ENCODE assay signal across 17 mouse cellular contexts in the genomic region with DNA sequence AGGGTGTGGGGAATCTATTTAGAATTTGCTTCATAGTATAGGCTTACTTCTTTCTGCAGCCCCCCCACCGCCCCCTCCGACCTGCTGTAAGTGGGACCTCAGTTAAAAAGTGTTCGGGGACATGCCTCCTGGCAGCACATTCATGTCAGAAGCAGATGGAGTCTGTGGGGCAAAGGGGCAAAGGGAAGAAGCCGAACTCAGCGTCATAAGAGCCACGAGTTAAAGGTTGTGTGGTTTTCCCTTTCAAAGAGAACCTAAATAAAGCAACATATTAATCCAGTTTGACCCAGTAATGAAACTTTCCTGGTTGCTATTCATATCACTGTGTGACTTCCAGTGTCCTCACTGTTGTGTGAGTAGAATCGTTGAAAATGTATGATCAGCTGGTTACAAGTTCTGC. TPM values are rescaled to one million over a fixed set of nuclear protein-coding genes. Genes with fewer than 3 reads are reported as not detected.
"Had no signal": no experiment of that assay in that cellular context is flagged by ENCODE, and none has a peak within 500 bp of the region (broad histone marks: within the 10 kb centered on the region; RNA-seq: fewer than 3 reads in every experiment).

No protein-coding gene starts in this region.

- H3K4me1 ChIP-seq: lung, embryonic 15.5 days; megakaryocyte, embryonic 14.5 days; midbrain, embryonic 13.5 days; midbrain, embryonic 15.5 days; neural tube, embryonic 12.5 days had no signal

- ATAC-seq: lung, postnatal 0 days; midbrain, embryonic 13.5 days; midbrain, embryonic 15.5 days had no signal

- H3K27ac ChIP-seq: lung, embryonic 15.5 days; macrophage; midbrain, embryonic 13.5 days; midbrain, embryonic 15.5 days; neural tube, embryonic 12.5 days had no signal

- H3K4me3 ChIP-seq: lung, embryonic 15.5 days; megakaryocyte, embryonic 14.5 days; midbrain, embryonic 13.5 days; midbrain, embryonic 15.5 days; neural tube, embryonic 12.5 days had no signal

- H3K4me2 ChIP-seq: lung, embryonic 15.5 days; midbrain, embryonic 11.5 days; midbrain, embryonic 13.5 days; midbrain, embryonic 15.5 days; neural tube, embryonic 12.5 days had no signal

- H3K36me3 ChIP-seq: lung, embryonic 15.5 days; midbrain, embryonic 13.5 days; midbrain, embryonic 15.5 days; neural tube, embryonic 12.5 days had no signal

- H3K27me3 ChIP-seq: lung, embryonic 15.5 days; megakaryocyte, embryonic 14.5 days; midbrain, embryonic 13.5 days; midbrain, embryonic 15.5 days; neural tube, embryonic 12.5 days had no signal

- DNase-seq: lung, adult 2 months; lung, postnatal 14 days; lung, postnatal 36 days; right cerebral cortex, postnatal 14 days; spleen, adult 18-20 months; thymus, adult 18-20 months; thymus, postnatal 14 days; thymus, postnatal 36 days had no signal

- H3K9ac ChIP-seq: lung, embryonic 15.5 days; midbrain, embryonic 13.5 days; midbrain, embryonic 15.5 days; neural tube, embryonic 12.5 days had no signal

- H3K9me3 ChIP-seq: lung, embryonic 15.5 days; megakaryocyte, embryonic 14.5 days; midbrain, embryonic 13.5 days; midbrain, embryonic 15.5 days; neural tube, embryonic 12.5 days had no signal

RNA-seq across cellular contexts. Expression of gene Slc9a2, which starts 47.0 kb away (rescaled TPM):
- total RNA-seq: neutrophil, adult 5-6 weeks had no signal
- polyA plus RNA-seq: macrophage; midbrain, embryonic 11.5 days; neural tube, embryonic 12.5 days had no signal
